Mouse (Mus musculus): Measurements from ENCODE around the gene Olfr803. TPM values are rescaled to one million over a fixed set of nuclear protein-coding genes. Genes with fewer than 3 reads are reported as not detected.

Olfr803 gene
- not detected in 2 replicates for polyA plus RNA-seq (2015; fragmentation: Nextera tagmentation; extraction: Ambion mirVana)

- WGBS: 76% methylated on average over 2 of the region's 2 CpGs
- no peak for ATAC-seq
- no peak within 1 kb of the TSS for H3K4me2 ChIP-seq (replicated peaks; ENCODE audit: low read depth)
- H3K9me3 ChIP-seq (ENCODE audit: control insufficient read depth): no peaks in the 10 kb centered on the region
- no peak within 1 kb of the TSS for H3K9ac ChIP-seq (ENCODE audit: low read depth, low read length)
- no peaks in the 10 kb centered on the region for H3K27me3 ChIP-seq (replicated peaks; ENCODE audit: control insufficient read depth, insufficient read depth, low read length)
- no peak within 1 kb of the TSS for H3K4me3 ChIP-seq (ENCODE audit: low read depth, low read length)
- no peaks in the 10 kb centered on the region for H3K36me3 ChIP-seq (ENCODE audit: control insufficient read depth, insufficient read depth)
- no peak within 1 kb of the TSS for H3K27ac ChIP-seq (ENCODE audit: low read depth, low read length)
- H3K4me1 ChIP-seq (replicated peaks; ENCODE audit: control insufficient read depth, insufficient read depth, low read length): no peaks in the 10 kb centered on the region
- TF ChIP-seq CTCF (IDR thresholded peaks at IDR 0.05; ENCODE audit: low read depth): no peak
Measured at GRCm38 (mm10) chr10:129694186-129694585, at the start of gene Olfr803. Olfr803 (minus strand) TSS chr10:129694286.

GRCm38 (mm10) chr10:129741821-129742220 lies 47.7 kb upstream of the Olfr803 start, which contains the start of gene Olfr806:
Olfr806 (minus strand) TSS chr10:129741921.
- no peak for TF ChIP-seq CTCF (IDR thresholded peaks at IDR 0.05; ENCODE audit: low read depth)
- no peak for ATAC-seq
- H3K4me1 ChIP-seq (replicated peaks; ENCODE audit: control insufficient read depth, insufficient read depth, low read length): no peaks in the 10 kb centered on the region
- no peak within 1 kb of the TSS for H3K27ac ChIP-seq (ENCODE audit: low read depth, low read length)
- no peak within 1 kb of the TSS for H3K4me2 ChIP-seq (replicated peaks; ENCODE audit: low read depth)
- no peaks in the 10 kb centered on the region for H3K36me3 ChIP-seq (ENCODE audit: control insufficient read depth, insufficient read depth)
- H3K4me3 ChIP-seq (ENCODE audit: low read depth, low read length): no peak within 1 kb of the TSS
- no peaks in the 10 kb centered on the region for H3K9me3 ChIP-seq (ENCODE audit: control insufficient read depth)
- H3K27me3 ChIP-seq (replicated peaks; ENCODE audit: control insufficient read depth, insufficient read depth, low read length): no peaks in the 10 kb centered on the region
- H3K9ac ChIP-seq (ENCODE audit: low read depth, low read length): no peak within 1 kb of the TSS

GRCm38 (mm10) chr10:129729275-129729674 lies 35.2 kb upstream of the Olfr803 start, which contains the start of gene Olfr805:
Olfr805 (minus strand) TSS chr10:129729375.
- Histone ChIP-seq H3K4me3 (ENCODE audit: low read depth, low read length) (no peak within 1 kb of the TSS), H3K27me3 (replicated peaks; ENCODE audit: control insufficient read depth, insufficient read depth, low read length) (no peaks in the 10 kb centered on the region), H3K4me1 (replicated peaks; ENCODE audit: control insufficient read depth, insufficient read depth, low read length) (no peaks in the 10 kb centered on the region), H3K9ac (ENCODE audit: low read depth, low read length) (no peak within 1 kb of the TSS), H3K4me2 (replicated peaks; ENCODE audit: low read depth) (no peak within 1 kb of the TSS), H3K9me3 (ENCODE audit: control insufficient read depth) (no peaks in the 10 kb centered on the region), H3K27ac (ENCODE audit: low read depth, low read length) (no peak within 1 kb of the TSS), H3K36me3 (ENCODE audit: control insufficient read depth, insufficient read depth) (no peaks in the 10 kb centered on the region)
- no peak for ATAC-seq
- 97% methylated on average over 2 of the region's 2 CpGs for WGBS
- TF ChIP-seq CTCF (IDR thresholded peaks at IDR 0.05; ENCODE audit: low read depth): no peak

GRCm38 (mm10) chr10:129702910-129703309 lies 8.8 kb upstream of the Olfr803 start, which contains the start of gene Olfr804:
Olfr804 (plus strand) TSS chr10:129703210.
- H3K36me3 ChIP-seq (ENCODE audit: control insufficient read depth, insufficient read depth): no peaks in the 10 kb centered on the region
- no peak for TF ChIP-seq CTCF (IDR thresholded peaks at IDR 0.05; ENCODE audit: low read depth)
- no peaks in the 10 kb centered on the region for H3K9me3 ChIP-seq (ENCODE audit: control insufficient read depth)
- no peak within 1 kb of the TSS for H3K4me3 ChIP-seq (ENCODE audit: low read depth, low read length)
- H3K27me3 ChIP-seq (replicated peaks; ENCODE audit: control insufficient read depth, insufficient read depth, low read length): no peaks in the 10 kb centered on the region
- ATAC-seq: no peak
- no peak within 1 kb of the TSS for H3K27ac ChIP-seq (ENCODE audit: low read depth, low read length)
- no peaks in the 10 kb centered on the region for H3K4me1 ChIP-seq (replicated peaks; ENCODE audit: control insufficient read depth, insufficient read depth, low read length)
- no peak within 1 kb of the TSS for H3K9ac ChIP-seq (ENCODE audit: low read depth, low read length)
- no peak within 1 kb of the TSS for H3K4me2 ChIP-seq (replicated peaks; ENCODE audit: low read depth)

GRCm38 (mm10) chr10:129688069-129688468 lies 6.0 kb downstream of the Olfr803 start, which contains the start of gene Olfr802:
Olfr802 (minus strand) TSS chr10:129688169.
- Histone ChIP-seq H3K4me1 (replicated peaks; ENCODE audit: control insufficient read depth, insufficient read depth, low read length) (no peaks in the 10 kb centered on the region), H3K4me3 (ENCODE audit: low read depth, low read length) (no peak within 1 kb of the TSS), H3K9ac (ENCODE audit: low read depth, low read length) (no peak within 1 kb of the TSS), H3K4me2 (replicated peaks; ENCODE audit: low read depth) (no peak within 1 kb of the TSS), H3K27ac (ENCODE audit: low read depth, low read length) (no peak within 1 kb of the TSS), H3K9me3 (ENCODE audit: control insufficient read depth) (no peaks in the 10 kb centered on the region), H3K36me3 (ENCODE audit: control insufficient read depth, insufficient read depth) (no peaks in the 10 kb centered on the region), H3K27me3 (replicated peaks; ENCODE audit: control insufficient read depth, insufficient read depth, low read length) (no peaks in the 10 kb centered on the region)
- TF ChIP-seq CTCF (IDR thresholded peaks at IDR 0.05; ENCODE audit: low read depth): no peak
- 45% methylated on average over 1 of the region's 1 CpGs for WGBS
- no peak for ATAC-seq

GRCm38 (mm10) chr10:129673765-129674164 lies 20.3 kb downstream of the Olfr803 start, which contains the start of gene Olfr801:
Olfr801 (minus strand) TSS chr10:129673865.
- no peak within 1 kb of the TSS for H3K9ac ChIP-seq (ENCODE audit: low read depth, low read length)
- no peak within 1 kb of the TSS for H3K4me2 ChIP-seq (replicated peaks; ENCODE audit: low read depth)
- no peaks in the 10 kb centered on the region for H3K4me1 ChIP-seq (replicated peaks; ENCODE audit: control insufficient read depth, insufficient read depth, low read length)
- H3K36me3 ChIP-seq (ENCODE audit: control insufficient read depth, insufficient read depth): no peaks in the 10 kb centered on the region
- H3K27ac ChIP-seq (ENCODE audit: low read depth, low read length): no peak within 1 kb of the TSS
- H3K27me3 ChIP-seq (replicated peaks; ENCODE audit: control insufficient read depth, insufficient read depth, low read length): no peaks in the 10 kb centered on the region
- no peak for ATAC-seq
- no peak within 1 kb of the TSS for H3K4me3 ChIP-seq (ENCODE audit: low read depth, low read length)
- 61% methylated on average over 1 of the region's 1 CpGs for WGBS
- no peak for TF ChIP-seq CTCF (IDR thresholded peaks at IDR 0.05; ENCODE audit: low read depth)
- H3K9me3 ChIP-seq (ENCODE audit: control insufficient read depth): no peaks in the 10 kb centered on the region

- Histone ChIP-seq H3K4me3 (ENCODE audit: low read depth, low read length) (no peak within 1 kb of the TSS), H3K9me3 (ENCODE audit: control insufficient read depth) (no peaks in the 10 kb centered on the region), H3K9ac (ENCODE audit: low read depth, low read length) (no peak within 1 kb of the TSS), H3K4me1 (replicated peaks; ENCODE audit: control insufficient read depth, insufficient read depth, low read length) (no peaks in the 10 kb centered on the region), H3K36me3 (ENCODE audit: control insufficient read depth, insufficient read depth) (no peaks in the 10 kb centered on the region), H3K27ac (ENCODE audit: low read depth, low read length) (no peak within 1 kb of the TSS), H3K27me3 (replicated peaks; ENCODE audit: control insufficient read depth, insufficient read depth, low read length) (no peaks in the 10 kb centered on the region), H3K4me2 (replicated peaks; ENCODE audit: low read depth) (no peak within 1 kb of the TSS)
- no peak for ATAC-seq
- no peak for TF ChIP-seq CTCF (IDR thresholded peaks at IDR 0.05; ENCODE audit: low read depth)
Measured at GRCm38 (mm10) chr10:129657394-129657793, 36.7 kb downstream of the Olfr803 start, which contains the start of gene Olfr800. Olfr800 (plus strand) TSS chr10:129657694.

Measured in intestine, postnatal 0 days (tissue).